In genomic region chr1:120006844-120007790, GRCm38 (mm10) we compare ENCODE assay signal across 8 mouse cellular contexts. TPM values are rescaled to one million over a fixed set of nuclear protein-coding genes. Genes with fewer than 3 reads are reported as not detected.
DNase-seq lines count a peak whose midpoint lies in the region; ATAC-seq and TF ChIP-seq lines count a peak whose summit lies in the region.

TSS of gene Sctr (plus strand) at chr1:120006894.

- H3K27me3 ChIP-seq in kidney, postnatal 0 days (ENCODE audit: insufficient read depth, low read length), result no peaks in the 10 kb centered on the region
- H3K27me3 ChIP-seq in hindbrain, postnatal 0 days (ENCODE audit: insufficient read depth, low read length), result no peaks in the 10 kb centered on the region; the same call in 1 of the 2 replicates

- H3K4me3 ChIP-seq in kidney, postnatal 0 days (replicated peaks; ENCODE audit: low read depth, low read length), result peak within 1 kb of the TSS; percentile 31
- H3K4me3 ChIP-seq in hindbrain, postnatal 0 days (ENCODE audit: low read length), result peak within 1 kb of the TSS; percentile 37

- peak within 1 kb of the TSS; percentile 61 for H3K4me2 ChIP-seq in kidney, postnatal 0 days (ENCODE audit: low read length)
- H3K4me2 ChIP-seq in hindbrain, postnatal 0 days (ENCODE audit: low read depth, low read length), result peak within 1 kb of the TSS; percentile 79

- peak; percentile 43 for DNase-seq in kidney, postnatal 0 days (ENCODE audit: low spot score)
- DNase-seq in kidney, postnatal 36 days, result no peak
- peak; percentile 66 for DNase-seq in embryo, embryonic 10.5 days (ENCODE audit: low spot score)
- peak; percentile 29 for DNase-seq in hindbrain, postnatal 0 days (ENCODE audit: low spot score)
- DNase-seq in neural tube, embryonic 10.5 days (ENCODE audit: extremely low spot score, low spot score), result peak; percentile 60
- no peak for DNase-seq in layer of hippocampus, adult 9-10 months (ENCODE audit: low spot score)
- no peak for DNase-seq in heart, postnatal 10 days
- no peak for DNase-seq in kidney, adult 9 months

- no peak for TF ChIP-seq CTCF in kidney, postnatal 0 days (IDR thresholded peaks at IDR 0.05; ENCODE audit: low read depth)
- TF ChIP-seq CTCF in hindbrain, postnatal 0 days (IDR thresholded peaks at IDR 0.05; ENCODE audit: low read depth), result no peak

- H3K4me1 ChIP-seq in kidney, postnatal 0 days (replicated peaks; ENCODE audit: insufficient read depth, low read length), result peaks cover 4% of the 10 kb centered on the region; the same call in 1 of the 2 replicates
- peaks cover 10% of the 10 kb centered on the region for H3K4me1 ChIP-seq in hindbrain, postnatal 0 days (ENCODE audit: insufficient read depth, low read length)

- 2% methylated on average over 39 of the region's 39 CpGs for WGBS in kidney, postnatal 0 days
- 1% methylated on average over 39 of the region's 39 CpGs for WGBS in hindbrain, postnatal 0 days

- peak; percentile 70; the same call in 1 of the 2 replicates for ATAC-seq in kidney, postnatal 0 days (replicated peaks; ENCODE audit: low FRiP score, low read depth)
- peak; percentile 77 for ATAC-seq in hindbrain, postnatal 0 days

- no peaks in the 10 kb centered on the region for H3K36me3 ChIP-seq in kidney, postnatal 0 days (ENCODE audit: insufficient read depth, low read length)
- H3K36me3 ChIP-seq in hindbrain, postnatal 0 days (ENCODE audit: insufficient read depth, low read length), result no peaks in the 10 kb centered on the region

- intact Hi-C loops in heart, postnatal 10 days (cut with DNase I), result no loop called here

- no peaks in the 10 kb centered on the region for H3K9me3 ChIP-seq in kidney, postnatal 0 days (replicated peaks; ENCODE audit: low read length)
- H3K9me3 ChIP-seq in hindbrain, postnatal 0 days (ENCODE audit: low read length), result no peaks in the 10 kb centered on the region

- H3K9ac ChIP-seq in kidney, postnatal 0 days (ENCODE audit: low read depth, low read length), result 0 out of 2 replicates have a peak within 1 kb of the TSS, but pooled peaks have one; percentile 9
- peak within 1 kb of the TSS; percentile 31 for H3K9ac ChIP-seq in hindbrain, postnatal 0 days (replicated peaks; ENCODE audit: low read length)

- no peak within 1 kb of the TSS for H3K27ac ChIP-seq in kidney, postnatal 0 days
- no peak within 1 kb of the TSS for H3K27ac ChIP-seq in hindbrain, postnatal 0 days

RNA-seq across cellular contexts. Expression of gene Sctr, which starts in this region (rescaled TPM):
- 0.63 and 0.75 TPM in 2 replicates for polyA plus RNA-seq in kidney, postnatal 0 days (2015; fragmentation: Nextera tagmentation; extraction: Ambion mirVana)
- 1.9 and 2.0 TPM in 2 replicates for total RNA-seq in hindbrain, postnatal 0 days (2014; rRNA removed)
- 0.93 and 1.2 TPM in 2 replicates for polyA plus RNA-seq in hindbrain, postnatal 0 days (2015; fragmentation: Nextera tagmentation; extraction: Ambion mirVana)
- under 1 TPM in 1 of 2 experiments, not detected in 1; 0.29 TPM for total RNA-seq in heart, postnatal 10 days (2021)

Comparison
In these comparisons a context has a peak if more than half of its experiments do, and no peak if none do; other contexts are left out.
1. Peak in DNase-seq, ATAC-seq, H3K4me3 ChIP-seq, H3K9ac ChIP-seq and H3K4me2 ChIP-seq in kidney, postnatal 0 days; RNA of the gene not detected or under 1 TPM.
2. DNase-seq: peak in embryo, embryonic 10.5 days (single experiment), hindbrain, postnatal 0 days (single experiment) and neural tube, embryonic 10.5 days (single experiment); none in kidney, postnatal 36 days (0 of 2), layer of hippocampus, adult 9-10 months (single experiment), heart, postnatal 10 days (0 of 2) and kidney, adult 9 months (single experiment).